Mouse (Mus musculus) embryo, embryonic 10 days (tissue): ENCODE results near the gene Tlcd2.
A peak's percentile ranks its signal among the peaks of the same experiment; 100 is the strongest.
"Not testable (repeated sequence)": the region's sequence is repeated elsewhere in the genome, so short reads cannot be mapped to it uniquely, and the experiment has no call there.

Source experiments
- DNase-seq: peaks from one replicate; pipeline ENCODE4 v3.0.0-alpha.2; 2015; ENCODE audit warnings: low spot score

The Tlcd2 gene

GRCm38 (mm10) chr11:75449695-75450094 is 11.8 kb upstream of the Tlcd2 start:
- DNase-seq = no peak

DNA sequence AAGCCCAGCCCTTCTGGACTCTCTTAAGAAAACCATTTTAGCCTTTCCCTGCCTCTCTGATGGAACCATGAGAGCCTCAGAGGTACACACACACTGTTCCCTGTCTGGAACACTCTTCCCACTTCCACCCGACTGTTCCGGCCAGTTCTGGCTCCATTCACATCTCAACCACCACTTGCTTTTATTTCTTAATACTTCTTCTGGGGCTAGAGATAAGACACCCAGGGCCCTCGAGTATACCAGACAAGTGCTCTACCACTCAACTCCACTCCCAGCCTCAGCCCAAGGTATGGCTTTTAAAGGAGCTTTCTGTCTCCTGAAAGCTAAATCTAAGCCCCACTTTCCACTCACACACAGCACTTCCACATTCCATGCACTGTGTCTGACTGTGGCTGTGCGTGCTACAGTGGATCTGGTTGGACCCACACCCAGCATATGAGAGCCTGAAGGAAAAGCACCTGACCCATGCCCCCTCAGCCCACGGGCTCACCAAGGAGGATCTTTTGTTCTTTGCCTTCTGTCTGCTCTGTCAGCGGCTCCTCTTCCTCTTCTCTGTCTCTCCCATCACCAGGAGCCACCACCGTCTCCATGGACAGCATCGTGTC is 11.1 kb upstream of the Tlcd2 start:
- no peak for DNase-seq

DNA sequence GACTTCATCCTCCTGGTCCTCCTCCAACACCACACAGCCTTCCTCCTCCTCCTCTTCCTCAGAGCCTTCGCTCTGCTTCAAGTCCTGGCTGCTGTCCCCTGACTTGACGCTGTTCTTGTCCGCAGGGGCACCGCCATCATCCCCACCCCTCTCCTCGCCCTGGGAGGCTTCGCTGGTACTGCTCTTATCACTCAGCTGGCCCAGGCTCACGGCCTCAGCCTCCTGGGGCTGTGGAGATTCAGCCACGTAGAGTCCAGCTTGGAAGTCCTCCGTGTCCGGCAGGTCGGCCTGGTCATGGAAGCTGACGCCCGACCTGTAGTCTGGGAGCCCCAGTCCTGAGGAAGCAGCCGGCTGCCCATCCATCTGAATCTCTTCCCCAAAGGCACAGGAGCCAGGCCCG is 10.6 kb upstream of the Tlcd2 start:
- DNase-seq = no peak

- DNase-seq = no peak
Measured at GRCm38 (mm10) chr11:75452081-75452480, 9.4 kb upstream of the Tlcd2 start.

GRCm38 (mm10) chr11:75452812-75453557 is 8.5 kb upstream of the Tlcd2 start:
- DNase-seq = no peak

DNA sequence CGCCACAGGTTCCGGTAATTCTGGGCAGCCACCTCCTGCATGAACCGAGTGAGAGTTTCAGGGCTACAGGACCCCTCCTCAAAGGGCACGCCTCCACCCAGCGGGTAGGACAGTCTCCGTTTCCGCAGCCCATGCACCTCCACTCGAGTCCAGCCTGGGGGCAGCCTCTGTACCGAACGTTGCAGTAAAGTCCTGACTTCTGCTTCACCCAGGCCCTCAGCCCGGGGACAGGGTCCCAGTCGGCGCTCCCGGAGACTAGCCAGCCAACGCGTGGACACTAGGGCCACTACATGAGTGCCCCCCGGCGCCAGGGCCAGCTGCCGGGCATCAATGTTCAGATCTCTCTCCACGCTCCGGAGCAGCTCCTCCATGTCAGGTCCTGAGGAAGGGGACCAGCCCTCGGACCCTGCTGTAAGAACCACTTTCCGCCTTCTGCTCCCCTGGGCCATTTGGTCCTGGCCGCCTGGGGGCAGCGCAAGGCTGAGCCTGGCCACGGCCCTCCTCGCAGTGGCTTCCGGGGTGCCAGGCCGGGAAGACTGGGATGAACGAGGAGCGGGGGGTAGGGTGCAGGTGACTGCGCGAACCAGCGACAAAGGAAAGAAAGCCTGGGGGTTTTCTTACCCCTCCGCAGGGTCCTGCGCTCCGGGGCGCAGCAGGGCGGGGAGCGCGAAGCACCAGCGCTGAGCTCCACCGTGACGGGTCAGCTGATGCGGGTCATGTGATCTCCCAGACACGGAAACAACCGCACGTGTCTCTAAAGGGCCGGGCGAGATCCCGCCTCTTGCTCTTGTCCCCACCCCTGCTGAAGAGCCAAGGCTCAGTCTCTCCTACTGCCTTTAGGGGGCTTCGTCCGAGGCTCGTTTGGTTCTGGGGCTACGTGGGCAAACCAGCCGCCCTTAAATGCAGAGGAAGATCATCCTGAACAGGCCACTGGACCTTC is 7.3 kb upstream of the Tlcd2 start, which contains the start of gene Wdr81:
Gene Wdr81, minus strand, starts transcription at position 727 of the 940 bp plus-strand sequence.
- peak; percentile 94 for DNase-seq

GRCm38 (mm10) chr11:75455041-75455736 is 6.3 kb upstream of the Tlcd2 start:
- DNase-seq = no peak

DNA sequence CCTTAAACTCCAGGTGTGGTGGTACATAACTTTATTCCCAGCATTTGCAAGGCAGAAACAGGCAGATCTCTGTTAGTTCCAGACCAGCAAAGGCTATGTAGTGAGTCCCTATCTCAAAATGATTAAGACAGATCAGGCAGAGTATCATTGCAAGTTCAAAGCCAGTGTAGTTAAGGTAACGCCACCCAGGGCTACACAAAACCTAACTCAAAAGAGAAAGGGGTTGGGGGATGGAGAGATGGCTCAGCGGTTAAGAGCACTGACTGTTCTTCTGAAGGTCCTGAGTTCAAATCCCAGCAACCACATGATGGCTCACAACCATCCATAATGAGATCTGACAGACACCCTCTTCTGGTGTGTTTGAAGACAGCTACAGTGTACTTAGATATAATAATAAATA is 5.5 kb upstream of the Tlcd2 start:
- DNase-seq = not testable (repeated sequence)

DNA sequence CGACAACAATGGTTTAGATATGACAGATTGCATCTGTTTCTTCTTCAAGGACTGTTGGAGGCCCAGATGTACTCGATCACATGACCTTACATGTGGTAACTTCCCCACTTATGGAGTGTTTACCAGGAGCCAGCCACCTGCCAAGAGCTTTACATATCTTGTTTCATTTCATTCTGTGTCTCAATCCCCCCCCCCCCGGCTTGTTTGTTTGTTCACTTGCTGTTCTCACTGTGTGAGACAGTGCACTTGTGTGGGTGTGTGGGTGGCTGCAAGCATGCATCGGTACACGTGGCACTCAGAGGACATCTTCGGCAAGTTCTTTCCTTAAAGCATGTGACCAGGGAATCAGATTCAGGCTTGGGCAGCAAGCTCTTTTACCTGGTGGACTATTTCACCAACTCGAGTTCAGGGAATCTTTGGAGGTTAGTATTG is 5.1 kb upstream of the Tlcd2 start:
- no peak for DNase-seq

DNA sequence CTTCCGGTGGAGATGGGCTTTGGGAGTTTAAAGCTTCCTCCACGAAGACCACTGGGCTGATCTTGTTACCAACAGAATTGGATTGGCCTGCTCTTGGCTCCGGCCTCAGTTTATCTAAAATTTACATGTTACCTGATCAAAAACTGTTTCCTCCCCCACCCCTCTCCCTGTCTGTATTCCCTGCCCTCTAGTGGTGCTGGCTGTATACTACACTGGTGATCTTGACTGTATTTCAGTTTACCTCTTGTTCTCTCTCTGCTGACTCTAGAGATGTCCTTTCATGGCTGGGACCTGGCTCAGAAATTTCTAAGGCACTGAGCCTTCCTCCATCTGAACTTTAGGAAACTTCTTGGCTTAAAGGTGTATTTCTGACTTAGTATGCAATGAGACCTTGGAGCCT is 3.3 kb upstream of the Tlcd2 start:
- peak; percentile 65 for DNase-seq

GRCm38 (mm10) chr11:75458628-75459041 is 2.9 kb upstream of the Tlcd2 start:
- DNase-seq = no peak

GRCm38 (mm10) chr11:75459141-75459711 is 2.3 kb upstream of the Tlcd2 start:
- DNase-seq = no peak

DNA sequence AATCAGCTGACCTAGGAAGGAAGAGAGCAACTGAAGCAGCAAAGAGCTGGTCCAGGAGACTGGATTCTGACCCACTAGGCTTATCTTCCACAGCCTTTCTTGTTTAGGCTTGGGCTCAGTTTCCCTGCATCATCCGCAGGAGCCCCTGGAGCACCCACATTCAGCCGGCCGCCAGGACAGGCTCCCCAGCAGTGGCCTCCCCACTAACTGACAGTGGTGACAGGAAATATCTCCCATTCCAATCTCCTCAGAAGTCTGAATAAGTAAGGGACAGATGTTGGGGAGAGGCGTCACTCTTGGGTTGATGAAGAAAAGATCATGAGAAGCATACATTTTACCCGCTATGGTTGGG is 1.8 kb upstream of the Tlcd2 start:
- no peak for DNase-seq

GRCm38 (mm10) chr11:75460103-75460843 is 1.2 kb upstream of the Tlcd2 start:
- DNase-seq = peak; percentile 94

DNA sequence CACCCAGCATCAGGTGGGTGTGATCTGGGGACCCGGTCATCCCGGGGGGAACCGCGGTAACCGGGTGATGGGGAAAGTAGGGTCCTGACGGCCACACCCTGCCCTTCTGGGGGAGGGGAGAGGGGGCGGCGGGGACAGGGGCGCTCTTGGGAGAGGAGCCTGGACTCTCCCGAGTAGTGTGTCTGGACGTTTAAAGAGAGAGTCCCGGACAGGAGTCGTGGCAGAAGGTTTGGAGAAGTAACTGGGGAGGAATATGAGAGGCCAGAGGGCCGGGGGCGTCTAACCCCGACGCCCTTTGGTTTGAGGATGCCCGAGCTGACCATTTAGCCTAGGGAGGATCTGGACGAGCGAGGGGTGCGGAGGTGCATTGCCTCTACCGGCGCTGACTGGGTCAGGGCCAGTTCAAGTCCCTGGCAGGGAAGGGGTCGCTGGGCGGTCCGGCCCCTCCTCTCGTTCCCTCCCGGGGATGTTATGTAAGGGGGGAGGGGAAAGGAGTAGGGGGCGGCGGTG is 283 bp downstream of the Tlcd2 start:
- no peak for DNase-seq

DNA sequence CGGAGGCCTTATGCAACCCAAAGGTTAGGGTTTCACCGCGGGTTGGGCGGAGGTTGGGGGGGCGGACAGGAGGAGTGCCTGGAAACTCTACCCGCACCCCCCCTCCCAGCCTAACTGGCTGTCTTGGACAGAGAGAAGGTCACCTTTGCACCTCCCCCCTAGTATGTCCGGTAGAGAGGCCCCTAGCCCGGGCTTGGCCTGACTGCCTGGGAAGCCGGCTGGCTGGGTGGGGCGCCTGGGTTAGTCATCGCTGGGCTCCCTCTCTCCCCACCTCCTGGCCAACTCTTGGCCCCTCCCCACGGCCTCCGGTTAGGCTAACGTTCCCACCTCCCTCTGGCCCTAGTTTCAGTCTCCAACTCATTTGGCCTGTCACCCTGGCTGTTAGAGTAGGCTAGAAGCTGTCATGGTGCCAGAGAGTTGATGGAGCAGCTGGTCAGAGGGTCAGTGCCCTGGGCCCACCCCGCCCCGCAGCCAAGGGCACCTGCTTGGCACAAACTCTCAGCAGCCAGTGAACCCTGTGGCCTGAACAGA is 803 bp downstream of the Tlcd2 start:
- DNase-seq = peak; percentile 40

DNA sequence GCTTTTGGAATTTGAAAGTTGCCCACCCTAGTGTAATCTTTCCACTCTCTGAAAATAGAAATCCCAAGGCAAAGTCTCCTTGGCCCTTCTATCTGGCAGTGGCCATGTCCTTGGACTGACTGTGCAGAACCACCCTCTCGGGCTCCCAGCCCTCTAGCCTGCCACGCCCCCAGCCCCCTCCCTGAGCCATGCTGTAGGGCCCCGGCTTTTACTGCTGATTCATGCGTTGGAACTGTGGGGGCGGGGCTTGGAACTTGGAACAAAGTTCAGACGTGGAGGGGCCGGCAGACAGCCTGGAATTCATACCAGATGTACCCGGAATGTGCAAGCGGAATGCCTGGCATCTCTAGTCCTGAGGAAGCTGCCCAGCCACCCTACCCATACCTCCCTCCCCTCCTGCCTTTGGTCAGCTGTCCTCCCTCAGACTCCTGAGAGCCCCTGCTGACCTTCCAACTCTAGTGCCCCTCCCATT is 1.4 kb downstream of the Tlcd2 start:
- DNase-seq = peak; percentile 89

DNA sequence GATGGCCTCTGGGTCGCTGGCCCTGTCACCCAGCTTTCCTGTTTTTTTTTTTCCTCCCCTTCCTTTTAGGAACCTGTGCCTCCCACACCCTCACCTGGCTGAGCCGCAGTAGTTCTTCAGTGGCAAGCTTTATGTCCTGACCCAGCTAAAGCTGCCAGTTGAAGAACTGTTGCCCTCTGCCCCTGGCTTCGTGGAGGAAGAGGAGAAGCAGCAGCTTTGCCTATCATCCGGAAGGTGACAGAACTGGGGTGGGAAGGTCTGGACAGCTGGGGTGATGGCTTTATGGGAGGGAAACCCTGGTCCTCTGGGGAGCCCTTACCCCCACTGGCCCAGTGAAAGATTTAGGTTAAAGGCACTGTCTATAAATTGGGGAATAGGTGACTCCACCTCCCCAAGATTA is 2.1 kb downstream of the Tlcd2 start:
- DNase-seq = no peak

GRCm38 (mm10) chr11:75464417-75464816 is 2.9 kb downstream of the Tlcd2 start:
- no peak for DNase-seq

DNA sequence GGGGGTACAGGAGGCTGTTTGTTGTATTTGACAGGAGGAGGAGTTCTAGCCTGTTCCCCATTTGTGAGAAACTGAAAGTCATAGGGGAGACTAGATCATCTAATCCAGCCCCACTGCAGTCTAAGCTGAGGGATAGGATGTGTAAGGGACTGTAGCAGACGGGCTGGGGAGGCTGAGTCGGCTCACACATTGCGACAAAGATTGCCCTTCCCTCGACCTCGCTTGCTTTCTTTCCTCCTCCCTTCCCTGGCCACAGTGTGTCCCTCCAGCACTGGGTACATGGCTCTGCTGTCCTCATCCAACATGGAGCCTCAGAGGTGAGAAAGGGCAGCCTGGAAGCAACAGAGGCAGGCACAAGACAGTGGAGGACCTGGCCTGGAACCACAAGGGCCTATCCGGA is 3.5 kb downstream of the Tlcd2 start:
- no peak for DNase-seq
